Mouse (Mus musculus): ENCODE results near the gene Csta1. TPM values are rescaled to one million over a fixed set of nuclear protein-coding genes. Genes with fewer than 3 reads are reported as not detected.

The Csta1 gene
- polyA plus RNA-seq (2012; fragmentation: generic; extraction: Trizol), result not detected

DNA sequence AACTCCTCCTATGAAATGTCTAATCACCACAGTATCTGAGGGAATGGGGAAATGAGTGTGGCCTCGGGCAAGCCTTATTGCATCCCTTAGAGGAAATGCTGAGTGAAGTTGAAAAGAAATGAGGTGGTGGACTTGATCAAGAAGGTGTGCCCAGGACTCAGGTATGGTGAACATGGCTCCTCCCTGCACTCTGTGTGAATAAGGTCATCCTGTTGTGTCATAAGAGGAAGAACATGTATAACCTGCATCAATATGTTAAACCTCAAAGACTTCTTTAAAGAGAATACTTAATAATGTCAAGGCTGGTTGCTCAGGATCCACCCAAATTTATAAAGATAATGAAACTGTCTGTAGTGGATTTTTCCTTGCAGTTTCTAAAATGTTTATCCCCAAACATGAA lies at the start of gene Csta1:
Csta1 (minus strand) TSS at position 101 of the 400 bp plus-strand sequence.

DNA sequence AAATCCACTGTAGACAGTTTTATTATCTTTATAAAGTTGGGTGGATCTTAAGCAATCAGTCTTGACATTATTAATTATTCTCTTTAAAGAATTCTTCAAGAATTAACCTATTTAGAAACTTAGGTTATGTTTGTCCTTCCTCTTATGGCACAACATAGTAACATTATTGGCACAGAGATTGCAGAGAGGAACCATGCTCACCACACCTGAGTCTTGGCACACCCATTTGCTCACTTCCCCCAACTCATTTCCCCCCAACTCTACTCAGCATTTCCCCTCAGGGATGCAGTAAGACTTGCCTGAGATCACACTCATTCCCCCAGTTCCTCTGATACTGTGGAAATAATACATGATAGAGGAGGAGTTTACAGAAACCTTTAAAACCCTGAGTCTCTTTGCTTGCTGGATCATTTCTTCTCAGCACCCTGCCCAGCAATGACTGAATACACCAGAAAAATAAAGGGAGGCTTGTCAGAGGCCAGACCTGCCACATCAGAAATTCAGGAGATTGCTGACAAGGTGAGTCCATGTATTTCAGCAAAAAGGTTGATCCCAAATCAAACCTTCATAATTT lies 25.4 kb upstream of the Csta1 start, which contains the start of gene Stfa2l1:
Stfa2l1 (plus strand) TSS at position 410 of the 574 bp plus-strand sequence.

DNA sequence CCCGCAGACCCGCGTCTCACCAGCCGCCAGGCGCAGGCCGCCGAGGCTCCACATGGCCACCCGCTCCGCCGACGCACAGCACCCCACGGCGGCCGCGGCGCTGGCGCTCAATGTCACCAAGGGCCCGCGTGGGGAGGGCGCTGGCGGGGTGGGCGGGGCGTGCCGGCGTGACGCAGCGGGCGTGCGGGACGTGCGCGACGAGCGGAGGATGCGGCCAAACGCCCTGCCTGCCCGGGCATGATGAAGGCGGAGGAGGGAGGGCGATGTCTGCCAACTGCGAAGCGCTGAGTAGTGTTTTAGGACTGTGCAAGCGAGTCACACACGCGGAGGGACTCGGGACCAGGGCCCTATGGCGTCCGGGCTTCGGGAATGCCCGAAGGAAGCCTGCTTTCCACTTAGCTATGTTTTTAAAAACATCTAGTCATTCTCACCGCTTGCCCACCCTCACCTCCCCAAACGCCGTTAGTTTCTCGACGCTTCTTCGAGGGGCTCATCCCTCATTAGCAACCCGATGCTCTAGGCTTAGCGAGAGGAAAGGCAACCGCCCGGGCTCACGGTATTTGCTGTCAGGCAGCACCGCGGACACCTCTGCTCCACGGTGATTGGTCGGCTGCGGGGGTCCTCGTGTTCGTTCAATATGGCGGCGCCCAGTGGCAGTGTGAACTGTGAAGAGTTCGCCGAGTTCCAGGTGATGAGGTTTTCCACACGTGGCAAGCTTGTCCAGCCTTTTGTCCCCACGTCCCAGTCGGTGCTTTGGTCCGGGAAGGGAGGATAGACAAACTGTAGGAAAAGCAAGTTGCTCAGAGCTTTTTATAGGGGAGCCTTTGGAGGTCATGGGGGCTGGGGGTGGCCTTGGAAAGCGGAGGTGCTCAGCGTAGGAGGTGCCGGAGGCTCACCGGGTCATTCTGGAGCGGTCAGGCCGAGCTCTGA lies 59.3 kb downstream of the Csta1 start, which contains the start of the genes Fam162a and Ccdc58:
Fam162a (minus strand) TSS at position 145 of the 930 bp plus-strand sequence.
Ccdc58 (plus strand) TSS at position 236 of the 930 bp plus-strand sequence.

Other genes starting within 250 kb of the Csta1 start
- 1 to 10 TPM in 1 of 2 experiments, under 1 TPM in 1; 0.11 to 4.6 TPM for gene Parp9, start 192.8 kb downstream of the Csta1 start, polyA plus RNA-seq (2012; fragmentation: generic; extraction: Trizol)
- gene Dtx3l, start 192.1 kb downstream of the Csta1 start, polyA plus RNA-seq (2012; fragmentation: generic; extraction: Trizol), result 1 to 10 TPM in 1 of 2 experiments, under 1 TPM in 1; 0.11 to 2.6 TPM
- 1 to 10 TPM in 1 of 2 experiments, under 1 TPM in 1; 0.69 to 2.9 TPM for gene Kpna1, start 152.5 kb downstream of the Csta1 start, polyA plus RNA-seq (2012; fragmentation: generic; extraction: Trizol)
- 1 to 10 TPM in 1 of 2 experiments, under 1 TPM in 1; 0.39 to 3.4 TPM for gene Wdr5b, start 90.1 kb downstream of the Csta1 start, polyA plus RNA-seq (2012; fragmentation: generic; extraction: Trizol)
- 100 to 1,000 TPM in 1 of 2 experiments, 10 to 100 TPM in 1; 74.6 to 144 TPM for gene Fam162a, start 59.6 kb downstream of the Csta1 start, polyA plus RNA-seq (2012; fragmentation: generic; extraction: Trizol)
- 10 to 100 TPM; 13.4 to 26.5 TPM for gene Ccdc58, start 59.6 kb downstream of the Csta1 start, polyA plus RNA-seq (2012; fragmentation: generic; extraction: Trizol)
- not detected for gene Stfa2l1, start 25.6 kb upstream of the Csta1 start, polyA plus RNA-seq (2012; fragmentation: generic; extraction: Trizol)
- gene Gm5483, start 53.0 kb upstream of the Csta1 start, polyA plus RNA-seq (2012; fragmentation: generic; extraction: Trizol), result not detected
- not detected for gene Gm5416, start 79.2 kb upstream of the Csta1 start, polyA plus RNA-seq (2012; fragmentation: generic; extraction: Trizol)
- gene 2010005H15Rik, start 90.2 kb upstream of the Csta1 start, polyA plus RNA-seq (2012; fragmentation: generic; extraction: Trizol), result under 1 TPM in 1 of 2 experiments, not detected in 1; 0.92 TPM
- gene Stfa1, start 145.7 kb upstream of the Csta1 start, polyA plus RNA-seq (2012; fragmentation: generic; extraction: Trizol), result not detected
- not detected for gene BC117090, start 203.1 kb upstream of the Csta1 start, polyA plus RNA-seq (2012; fragmentation: generic; extraction: Trizol)
- gene BC100530, start 236.5 kb upstream of the Csta1 start, polyA plus RNA-seq (2012; fragmentation: generic; extraction: Trizol), result not detected

Data from C3H10T1/2 (cell line).